Mouse (Mus musculus) bone marrow macrophage, adult 2 months (primary cell): ENCODE data around the gene Zbtb45. TPM values are rescaled to one million over a fixed set of nuclear protein-coding genes. Genes with fewer than 3 reads are reported as not detected.

ENCODE experiments used
- H3K27ac ChIP-seq: 2 replicates; pipeline ENCODE4 v1.5.1; 2012; ENCODE audit warnings: low read depth, low read length; ENCODE audit not compliant: insufficient read depth
- H3K4me1 ChIP-seq: 2 replicates; pipeline ENCODE4 v1.6.1; 2012; ENCODE audit warnings: low read length; ENCODE audit not compliant: control insufficient read depth, insufficient read depth
- H3K4me3 ChIP-seq: 2 replicates; pipeline ENCODE4 v1.5.1; 2012; ENCODE audit warnings: mild to moderate bottlenecking, low read length, moderate library complexity; ENCODE audit not compliant: insufficient read depth
- CTCF ChIP-seq: IDR thresholded peaks from 2 replicates; pipeline ENCODE4 v1.5.1; 2012; ENCODE audit warnings: low read depth, mild to moderate bottlenecking, low read length, moderate library complexity
- POLR2A ChIP-seq: IDR thresholded peaks from 2 replicates; pipeline ENCODE4 v1.6.1; 2012; ENCODE audit warnings: mild to moderate bottlenecking, low read depth, low read length, borderline replicate concordance
- polyA plus RNA-seq: library from polyadenylated mRNA; stranded (reverse); fragments of >200 nt; gene quantifications from 2 replicates; pipeline ENCODE4 v1.2.4, GENCODE M21; 2012; ENCODE audit not compliant: missing spikeins, insufficient read depth, insufficient read length

Gene Zbtb45
- polyA plus RNA-seq, 1 experiment, result 17.3 TPM

DNA sequence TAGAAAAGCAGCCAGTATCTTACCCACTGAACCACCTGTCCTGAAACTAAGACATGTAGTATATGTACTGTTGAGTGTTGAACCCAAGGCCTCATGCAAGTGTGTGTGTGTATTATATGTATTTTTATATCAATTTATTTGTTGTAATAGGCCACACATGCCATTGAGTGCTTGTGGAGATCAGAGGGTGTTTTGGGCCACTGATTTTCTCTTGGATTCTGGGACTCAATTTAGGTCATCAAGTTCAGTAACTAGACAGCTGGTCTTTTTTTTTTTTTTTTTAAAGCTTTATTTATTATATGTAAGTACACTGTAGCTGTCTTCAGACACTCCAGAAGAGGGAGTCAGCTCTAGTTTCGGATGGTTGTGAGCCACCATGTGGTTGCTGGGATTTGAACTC, 5.4 kb upstream of the Zbtb45 start:
- no peak overlapping the region for H3K27ac ChIP-seq
- TF ChIP-seq CTCF, result no peak
- TF ChIP-seq POLR2A, result no peak
- H3K4me1 ChIP-seq, result peaks cover 7% of the 10 kb centered on the region
- no peak overlapping the region for H3K4me3 ChIP-seq

DNA sequence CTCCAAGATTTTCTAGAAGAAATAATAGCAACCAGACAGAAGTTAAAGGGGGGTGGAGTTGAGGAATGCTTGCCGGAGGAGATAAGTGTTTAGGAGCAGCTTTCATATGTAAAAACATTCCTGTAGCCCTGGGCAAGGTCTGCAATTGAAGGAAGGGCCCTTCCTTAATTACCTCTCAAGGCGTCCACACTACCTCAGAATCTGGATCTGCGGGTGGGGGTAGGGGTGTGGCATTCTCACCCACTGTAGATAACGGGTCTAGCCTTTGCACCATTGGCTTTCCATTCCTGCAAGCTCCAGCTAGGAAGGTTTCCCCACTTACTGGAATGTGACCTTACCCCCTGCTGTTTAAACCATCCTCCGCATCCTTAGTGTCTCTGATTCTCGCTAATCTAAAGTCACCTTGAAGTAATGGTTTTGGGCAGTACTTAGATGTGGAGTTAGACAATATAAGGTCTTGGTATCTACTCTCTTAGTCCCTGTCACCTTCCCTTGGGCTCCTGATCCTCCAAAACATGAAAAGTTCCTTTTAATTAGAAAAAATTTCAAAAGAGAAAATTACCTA, 4.5 kb upstream of the Zbtb45 start:
- TF ChIP-seq CTCF (no peak), POLR2A (no peak)
- no peak overlapping the region for H3K27ac ChIP-seq

DNA sequence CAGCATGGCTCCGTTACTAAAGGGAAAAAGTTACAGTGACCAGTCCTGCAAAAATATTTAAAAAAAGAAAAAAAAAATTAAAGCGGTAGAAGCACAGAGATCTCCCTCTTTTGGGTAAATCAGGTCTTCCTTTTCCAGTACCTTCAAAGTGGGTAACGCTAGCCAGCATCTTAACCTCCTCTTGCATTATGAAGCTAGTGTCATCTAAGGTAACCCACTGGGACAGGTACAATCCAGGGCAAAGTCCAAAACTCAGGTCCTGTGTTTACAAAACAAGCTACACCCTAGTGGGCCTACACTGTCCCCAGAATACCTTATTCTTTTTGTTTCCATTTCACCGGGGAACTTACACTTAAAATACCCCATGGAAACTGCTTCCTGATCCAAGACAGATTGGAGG, 3.8 kb upstream of the Zbtb45 start:
- Histone ChIP-seq H3K4me1 (peaks cover 8% of the 10 kb centered on the region), H3K27ac (no peak overlapping the region), H3K4me3 (no peak overlapping the region)
- no peak for TF ChIP-seq CTCF
- TF ChIP-seq POLR2A, result no peak

More for the DNA sequence above, 4.5 kb upstream of the Zbtb45 start:
- H3K4me3 ChIP-seq, result no peak overlapping the region
- peaks cover 7% of the 10 kb centered on the region for H3K4me1 ChIP-seq

DNA sequence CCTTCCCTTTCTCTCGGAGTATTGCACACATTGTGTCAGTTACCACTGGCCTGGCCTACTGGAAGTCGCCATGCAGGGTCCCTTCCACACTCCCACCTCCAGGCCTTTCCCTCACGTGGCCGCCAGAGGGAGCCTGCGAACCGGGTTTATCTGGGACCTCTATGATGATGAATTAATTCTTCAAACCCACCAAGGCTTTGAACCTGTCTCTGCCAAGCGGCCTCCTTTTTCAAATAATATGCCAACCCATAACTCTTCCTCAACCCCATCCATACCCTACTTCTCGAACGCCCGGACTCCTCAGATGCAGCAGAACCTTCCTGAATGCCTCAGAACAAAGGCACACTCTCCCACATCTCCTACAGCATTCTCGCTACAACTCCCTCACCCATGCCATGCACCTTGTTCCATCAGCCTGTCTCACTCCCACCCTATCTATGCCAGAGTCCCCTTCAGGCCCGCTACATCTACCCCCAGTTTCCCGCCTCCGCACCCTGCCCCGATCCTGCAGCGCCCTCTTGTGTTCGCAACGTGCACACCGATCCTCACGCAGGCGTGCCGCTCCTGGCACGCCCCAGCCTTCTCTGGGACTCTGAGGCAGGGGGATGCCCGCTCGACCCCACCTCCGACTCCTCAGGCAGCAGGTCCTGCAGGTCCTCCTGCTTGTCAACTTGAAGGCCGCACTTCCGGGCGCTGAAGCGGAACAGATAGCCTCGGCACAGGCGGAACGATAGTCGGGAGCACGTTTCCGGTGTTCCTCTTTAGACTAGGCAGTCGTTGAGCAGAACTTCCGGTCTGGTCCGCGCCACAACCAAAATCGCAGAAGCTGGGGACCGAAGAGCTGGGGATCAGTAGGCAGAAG, 460 bp downstream of the Zbtb45 start:
- Histone ChIP-seq H3K4me1 (peaks cover 11% of the 10 kb centered on the region), H3K27ac (peak overlapping the region; percentile 88), H3K4me3 (peak overlapping the region; percentile 94)
- TF ChIP-seq POLR2A (no peak), CTCF (peak; percentile 98)

DNA sequence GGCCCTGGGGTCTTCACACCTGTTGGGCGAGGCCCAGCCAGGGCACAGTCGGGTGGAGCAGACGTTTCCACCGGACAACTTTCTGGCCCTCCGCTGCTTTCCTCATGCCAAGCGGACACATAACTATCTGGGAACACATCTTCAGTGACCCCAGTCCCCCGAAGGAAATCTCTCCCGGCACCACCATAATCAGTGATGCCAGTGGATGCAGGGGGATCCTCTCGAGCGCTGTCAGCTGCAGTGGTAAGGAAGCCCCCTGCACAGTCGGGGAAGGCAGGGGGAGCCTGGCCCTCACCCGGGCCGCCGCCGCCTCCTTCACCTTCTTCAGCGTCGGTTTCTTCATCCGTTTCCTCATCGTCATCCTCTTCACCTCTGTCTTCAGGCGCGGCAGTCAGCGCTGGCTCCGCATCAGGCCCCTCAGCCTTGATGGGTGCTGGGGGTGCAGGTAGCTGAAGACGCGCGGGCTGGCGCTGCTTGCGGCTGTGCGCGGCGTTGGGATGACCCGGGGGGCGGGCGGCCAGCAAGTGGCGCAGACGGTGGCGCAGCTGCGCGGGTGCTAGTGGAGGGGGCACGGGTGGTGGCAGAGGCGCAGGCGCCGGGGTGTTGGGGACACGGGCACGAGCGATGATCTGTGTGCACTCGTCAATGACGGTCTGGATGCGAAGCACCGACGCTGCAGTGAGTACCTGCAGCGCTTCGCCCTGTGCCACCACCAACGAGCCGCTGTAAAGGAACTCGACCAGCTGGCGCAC, 2.3 kb downstream of the Zbtb45 start:
- peaks cover 11% of the 10 kb centered on the region for H3K4me1 ChIP-seq
- no peak overlapping the region for H3K27ac ChIP-seq
- H3K4me3 ChIP-seq, result no peak overlapping the region

DNA sequence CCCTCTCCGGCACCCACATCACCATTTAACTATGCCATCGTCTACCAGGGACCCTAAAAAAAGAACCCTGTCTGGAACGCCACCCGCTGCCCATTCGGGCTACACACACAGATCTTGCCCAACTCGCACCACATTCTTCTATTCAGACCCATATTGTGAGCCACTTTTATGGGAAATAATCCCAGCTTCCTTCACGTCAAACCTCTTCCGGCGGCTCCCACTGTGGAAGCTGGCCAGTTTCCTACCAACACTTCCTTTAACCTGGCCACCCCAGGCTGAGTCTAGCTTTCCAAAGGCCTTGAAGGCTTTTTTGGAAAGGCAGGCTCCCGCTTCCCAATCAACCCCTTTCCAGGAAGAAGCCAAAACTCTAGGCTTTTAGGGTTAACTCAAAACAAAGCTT, 3.3 kb downstream of the Zbtb45 start:
- Histone ChIP-seq H3K4me3 (no peak overlapping the region), H3K4me1 (peaks cover 11% of the 10 kb centered on the region), H3K27ac (no peak overlapping the region)
- TF ChIP-seq CTCF (no peak), POLR2A (no peak)

More for the DNA sequence above, 2.3 kb downstream of the Zbtb45 start:
- TF ChIP-seq CTCF (no peak), POLR2A (no peak)

DNA sequence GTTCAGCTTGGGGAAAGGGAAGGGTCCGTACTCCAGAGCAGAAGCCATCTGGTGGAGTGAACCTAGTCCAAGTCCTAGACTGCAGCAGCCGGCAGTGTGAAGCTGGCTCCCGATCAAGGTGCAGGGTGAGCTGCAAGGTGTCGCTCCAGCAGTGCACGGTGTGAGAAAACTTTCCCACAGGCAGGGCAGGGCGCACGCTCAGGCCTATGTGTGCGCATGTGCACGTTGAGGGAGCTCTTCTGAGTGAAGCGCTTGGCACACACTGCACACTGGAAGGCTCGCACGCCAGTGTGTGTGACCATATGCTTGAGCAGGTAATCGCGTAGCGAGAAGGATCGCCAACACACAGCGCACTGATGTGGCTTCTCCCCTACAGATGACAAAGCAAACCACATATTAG, 3.8 kb downstream of the Zbtb45 start:
- no peak overlapping the region for H3K4me3 ChIP-seq
- TF ChIP-seq CTCF (no peak), POLR2A (no peak)
- no peak overlapping the region for H3K27ac ChIP-seq
- peaks cover 11% of the 10 kb centered on the region for H3K4me1 ChIP-seq

DNA sequence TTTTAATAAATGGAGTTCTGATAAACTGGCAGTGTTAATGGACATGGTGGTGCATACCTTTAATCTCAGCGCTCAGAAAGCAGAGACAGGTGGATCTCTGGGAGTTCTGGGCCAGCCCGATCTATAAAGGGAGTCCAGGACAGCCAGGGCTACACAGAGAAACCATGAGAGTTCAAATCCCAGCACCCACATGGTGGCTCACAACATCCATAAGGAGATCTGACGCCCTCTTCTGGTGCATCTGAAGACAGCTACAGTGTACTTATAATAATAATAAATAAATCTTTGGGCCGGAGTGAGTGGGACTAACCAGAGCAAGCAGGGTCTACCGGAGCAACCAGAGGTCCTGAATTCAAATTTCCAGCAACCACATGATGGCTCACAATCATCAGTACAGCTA, 6.5 kb downstream of the Zbtb45 start:
- no peak overlapping the region for H3K4me3 ChIP-seq

DNA sequence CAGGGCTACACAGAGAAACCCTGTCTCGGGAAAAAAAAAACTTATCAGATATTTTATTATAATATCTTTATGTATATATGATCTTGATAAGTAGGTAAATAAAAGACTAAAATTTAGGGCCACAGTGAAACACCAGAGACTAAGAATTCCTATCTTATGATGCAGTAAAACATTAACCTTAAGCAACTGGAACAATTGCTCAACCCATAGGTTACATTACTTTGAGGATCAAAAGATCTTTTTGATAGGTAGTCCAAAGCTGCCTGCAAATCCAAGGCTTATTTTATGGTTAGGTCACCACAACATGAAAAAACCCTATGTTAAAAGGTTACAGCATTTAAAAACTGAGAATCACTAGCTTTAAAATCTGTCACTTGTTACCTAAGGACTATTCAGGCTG, 8.2 kb downstream of the Zbtb45 start:
- Histone ChIP-seq H3K4me3 (no peak overlapping the region), H3K27ac (no peak overlapping the region), H3K4me1 (no peaks in the 10 kb centered on the region)
- TF ChIP-seq CTCF (no peak), POLR2A (no peak)

More for the DNA sequence above, 6.5 kb downstream of the Zbtb45 start:
- no peak for TF ChIP-seq CTCF
- TF ChIP-seq POLR2A, result no peak
- H3K27ac ChIP-seq, result no peak overlapping the region
- no peaks in the 10 kb centered on the region for H3K4me1 ChIP-seq
